Mouse (Mus musculus) left cerebral cortex, postnatal 10 days (tissue): Measurements from ENCODE around the gene Spin1. TPM values are rescaled to one million over a fixed set of nuclear protein-coding genes. Genes with fewer than 3 reads are reported as not detected.

ENCODE experiments used
- DNase-seq, 2 experiments: peaks; one replicate each; pipeline ENCODE4 v3.0.0; 2021 to 2022; ENCODE audit warnings: low spot score in 2 of 2, mixed read lengths in 1 of 2; ENCODE audit errors: extremely low spot score in 1 of 2
- intact Hi-C: fragments of 180-260 bp; cut with DNase I; formaldehyde crosslinking; loops from one replicate; pipeline ENCODE4 v1.15.1; 2025
- total RNA-seq, 2 experiments: library from RNA; stranded (reverse); gene quantifications; 2 replicates each; pipeline ENCODE4 v1.2.3; 2021

Gene Spin1
- total RNA-seq, 2 experiments from 2014 or later = 204 to 217 TPM

- intact Hi-C loops = loop anchor here (5.0 to 10.0 kb wide), 2 partner anchors 70 to 218 kb away; partner anchors contain the start of gene Spin1
Measured at GRCm38 (mm10) chr13:51172601-51173000, 71.9 kb downstream of the Spin1 start.

GRCm38 (mm10) chr13:51178932-51179331 lies 78.3 kb downstream of the Spin1 start:
- intact Hi-C loops = loop anchor here (10.0 kb wide), 1 partner anchor 224 kb away; no protein-coding TSS in a partner anchor
- no peak for DNase-seq

More at GRCm38 (mm10) chr13:51172601-51173000, 71.9 kb downstream of the Spin1 start:
- no peak for DNase-seq

GRCm38 (mm10) chr13:51179362-51179761 lies 78.7 kb downstream of the Spin1 start:
- DNase-seq = no peak
- intact Hi-C loops = loop anchor here (10.0 kb wide), 1 partner anchor 225 kb away; no protein-coding TSS in a partner anchor

GRCm38 (mm10) chr13:51182236-51182635 lies 81.6 kb downstream of the Spin1 start:
- intact Hi-C loops = no loop called here
- DNase-seq = no peak

- DNase-seq = no peak
- intact Hi-C loops = no loop called here
Measured at GRCm38 (mm10) chr13:51184896-51185295, 84.2 kb downstream of the Spin1 start.

- intact Hi-C loops = loop anchor here (5.0 to 10.0 kb wide), 3 partner anchors 226 to 424 kb away; no protein-coding TSS in a partner anchor
- DNase-seq = no peak
Measured at GRCm38 (mm10) chr13:51190336-51190735, 89.7 kb downstream of the Spin1 start.

GRCm38 (mm10) chr13:51191416-51192140 lies 90.9 kb downstream of the Spin1 start:
- intact Hi-C loops = loop anchor here (5.0 to 10.0 kb wide), 3 partner anchors 226 to 423 kb away; no protein-coding TSS in a partner anchor
- DNase-seq = no peak

- no peak for DNase-seq
- intact Hi-C loops = loop anchor here (5.0 to 10.0 kb wide), 3 partner anchors 223 to 421 kb away; no protein-coding TSS in a partner anchor
Measured at GRCm38 (mm10) chr13:51193893-51194292, 93.2 kb downstream of the Spin1 start.

- no peak for DNase-seq
- intact Hi-C loops = loop anchor here (10.0 kb wide), 2 partner anchors 233 to 417 kb away; no protein-coding TSS in a partner anchor
Measured at GRCm38 (mm10) chr13:51197699-51198098, 97.0 kb downstream of the Spin1 start.

GRCm38 (mm10) chr13:51198186-51198585 lies 97.5 kb downstream of the Spin1 start:
- DNase-seq = peak in 1 of 2 experiments; percentile 51
- intact Hi-C loops = loop anchor here (10.0 kb wide), 2 partner anchors 233 to 417 kb away; no protein-coding TSS in a partner anchor

Other genes starting within 250 kb of the Spin1 start
- 1 to 10 TPM in 1 of 2 experiments, under 1 TPM in 1; 0.95 to 1.1 TPM for gene Nxnl2, start 70.1 kb downstream of the Spin1 start, total RNA-seq